Mouse (Mus musculus) inflammation-experienced regulatory T-cells (primary cell): ENCODE measurements around the gene Chrm4. TPM values are rescaled to one million over a fixed set of nuclear protein-coding genes. Genes with fewer than 3 reads are reported as not detected.

Experiments
- polyA plus RNA-seq, 2 experiments: library from polyadenylated mRNA; unstranded; fragments of 100-300 nt; shearing (Covaris generic); gene quantifications; one replicate each; pipeline ENCODE4 v1.2.1; 2017

The Chrm4 gene
- 1 to 10 TPM in 1 of 2 experiments, under 1 TPM in 1; 0.45 to 1.1 TPM for polyA plus RNA-seq

DNA sequence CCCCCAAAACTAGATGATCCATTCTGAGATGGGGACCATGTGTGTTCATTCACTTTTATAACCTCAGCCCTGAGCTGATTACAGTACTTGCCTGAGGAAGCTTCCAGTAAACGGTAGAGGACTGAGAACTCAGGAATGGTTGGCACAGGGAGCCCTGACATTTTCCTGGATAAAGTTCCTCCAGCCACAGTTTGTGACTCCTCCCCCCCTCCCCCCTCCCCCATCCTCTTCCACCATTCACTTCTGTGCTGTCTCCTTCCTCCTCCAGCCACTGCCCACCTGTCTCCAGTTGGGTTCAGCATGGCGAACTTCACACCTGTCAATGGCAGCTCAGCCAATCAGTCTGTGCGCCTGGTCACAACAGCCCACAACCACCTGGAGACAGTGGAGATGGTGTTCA is at the start of gene Chrm4:
Chrm4 (plus strand) TSS at position 301 of the 400 bp plus-strand sequence.

DNA sequence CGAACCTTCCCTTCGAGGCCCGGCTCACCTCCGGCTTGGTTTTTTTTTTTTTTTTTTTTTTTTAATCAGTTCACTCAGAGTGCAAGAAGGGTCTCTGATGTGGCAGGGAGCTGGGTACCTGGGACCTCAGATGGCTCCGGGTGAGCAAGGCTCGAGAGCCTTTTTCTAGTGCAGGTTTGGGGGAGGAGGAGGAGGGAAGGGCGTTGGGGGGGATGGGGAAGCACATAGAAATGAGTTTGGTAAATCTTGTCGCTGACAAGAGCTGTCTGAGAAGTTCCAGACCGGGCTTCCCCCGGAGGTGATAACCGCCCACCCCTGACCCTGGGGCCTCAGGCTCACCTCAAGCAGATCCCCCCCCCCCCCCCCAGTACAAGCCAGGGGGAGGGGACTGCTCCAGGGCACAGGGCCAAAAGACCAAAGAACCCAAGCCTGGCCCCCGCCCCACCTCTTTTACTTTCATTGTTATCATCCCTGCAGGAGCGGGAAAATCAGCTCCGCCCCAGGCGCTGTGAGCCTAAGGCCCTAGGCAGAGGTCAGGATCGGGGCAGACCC is 5.2 kb downstream of the Chrm4 start, which contains the start of gene Mdk:
Mdk (minus strand) TSS at position 138 of the 552 bp plus-strand sequence.

DNA sequence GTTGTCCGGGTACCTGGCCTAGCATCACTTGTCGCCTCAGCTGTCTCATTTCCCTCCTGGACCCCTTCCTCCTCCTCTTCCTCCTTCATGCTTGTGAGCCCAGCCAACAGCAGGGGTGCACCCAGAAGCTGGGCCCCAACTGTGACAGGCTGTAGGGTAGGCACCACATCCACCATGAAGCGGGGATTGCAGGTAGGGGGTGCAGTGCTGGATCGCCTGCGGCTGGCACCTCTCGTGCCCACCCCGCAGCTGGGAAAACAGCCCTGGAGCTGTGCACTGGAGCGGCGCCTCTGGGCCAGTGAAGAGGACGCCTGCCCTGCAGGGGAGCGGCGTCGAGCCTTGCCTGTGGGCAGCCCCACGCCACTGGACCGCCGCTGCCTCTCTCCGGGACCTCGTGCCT is 18.4 kb downstream of the Chrm4 start, which contains the start of gene Gm9821:
Gm9821 (plus strand) TSS at position 221 of the 400 bp plus-strand sequence.

DNA sequence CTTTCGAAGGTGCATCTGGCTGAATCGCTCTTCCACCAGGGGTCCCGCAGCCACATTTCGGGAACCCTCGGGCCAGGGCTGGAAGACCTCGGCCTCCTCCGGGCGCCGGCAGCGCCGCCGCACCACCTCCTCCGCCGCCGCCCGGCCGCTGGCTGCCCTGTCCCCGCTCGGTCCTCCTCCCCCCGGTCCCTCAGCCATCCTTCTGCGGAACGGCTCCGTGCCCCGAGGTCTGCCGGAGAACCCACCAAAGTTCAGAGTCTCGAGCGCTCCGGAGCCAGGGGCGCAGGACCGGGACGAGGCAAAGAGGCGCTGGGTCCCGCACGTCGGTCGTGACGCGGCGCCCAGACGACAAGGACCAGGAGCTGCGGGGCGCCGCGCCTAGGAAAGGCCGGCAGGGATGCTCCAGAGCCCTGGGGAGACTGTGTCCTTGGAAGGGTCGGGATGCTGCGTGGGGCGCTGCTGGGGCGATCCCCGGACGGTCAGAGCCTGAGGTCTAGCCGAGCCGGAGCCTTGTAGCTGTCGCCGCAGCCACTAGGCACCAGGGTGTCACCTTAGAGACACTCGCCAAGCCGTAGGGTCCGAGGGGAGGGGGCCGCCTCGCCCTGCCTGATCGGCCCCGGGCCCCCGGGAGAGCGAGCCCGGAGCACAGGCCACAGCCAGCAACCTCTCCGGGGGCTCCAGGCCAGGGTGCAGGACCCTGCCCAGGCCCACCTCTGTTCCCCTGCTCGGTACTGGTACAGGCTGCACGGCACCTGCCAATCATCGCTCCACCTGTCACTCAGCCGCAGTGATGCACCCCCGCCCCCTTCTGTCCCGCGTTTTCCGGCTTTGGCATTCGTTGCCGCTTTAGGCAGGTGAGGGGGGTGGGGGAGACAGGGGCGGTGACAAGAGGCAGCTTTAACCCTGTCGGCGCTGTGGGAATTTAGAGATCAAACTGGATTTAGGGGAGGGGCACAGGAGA is 48.8 kb downstream of the Chrm4 start, which contains the start of gene Dgkz:
Dgkz (minus strand) TSS at position 284 of the 961 bp plus-strand sequence.

Other genes starting within 250 kb of the Chrm4 start
- 10 to 100 TPM; 45.6 to 53.8 TPM for gene Atg13, start 216.7 kb upstream of the Chrm4 start, polyA plus RNA-seq
- 10 to 100 TPM; 10.8 to 12.8 TPM for gene Harbi1, start 216.4 kb upstream of the Chrm4 start, polyA plus RNA-seq
- 10 to 100 TPM; 42.6 to 45.0 TPM for gene Ambra1, start 197.1 kb upstream of the Chrm4 start, polyA plus RNA-seq
- 1 to 10 TPM; 1.1 to 1.2 TPM for gene Mdk, start 5.0 kb downstream of the Chrm4 start, polyA plus RNA-seq
- under 1 TPM in 1 of 2 experiments, not detected in 1; 0.35 TPM for gene Gm9821, start 18.5 kb downstream of the Chrm4 start, polyA plus RNA-seq
- gene Dgkz, start 48.6 kb downstream of the Chrm4 start, polyA plus RNA-seq: 100 to 1,000 TPM; 315 to 316 TPM
- gene Creb3l1, start 97.3 kb downstream of the Chrm4 start, polyA plus RNA-seq: 1 to 10 TPM; 2.7 to 2.9 TPM
- 10 to 100 TPM; 53.8 to 62.4 TPM for gene Phf21a, start 165.9 kb downstream of the Chrm4 start, polyA plus RNA-seq